Mouse (Mus musculus) layer of hippocampus, adult 9-10 months (tissue): ENCODE measurements around the gene Gm45213.

Experiments used
- DNase-seq: peaks from one replicate; pipeline ENCODE4 v3.0.0; 2022; ENCODE audit warnings: low spot score

Gm45213 gene

DNA sequence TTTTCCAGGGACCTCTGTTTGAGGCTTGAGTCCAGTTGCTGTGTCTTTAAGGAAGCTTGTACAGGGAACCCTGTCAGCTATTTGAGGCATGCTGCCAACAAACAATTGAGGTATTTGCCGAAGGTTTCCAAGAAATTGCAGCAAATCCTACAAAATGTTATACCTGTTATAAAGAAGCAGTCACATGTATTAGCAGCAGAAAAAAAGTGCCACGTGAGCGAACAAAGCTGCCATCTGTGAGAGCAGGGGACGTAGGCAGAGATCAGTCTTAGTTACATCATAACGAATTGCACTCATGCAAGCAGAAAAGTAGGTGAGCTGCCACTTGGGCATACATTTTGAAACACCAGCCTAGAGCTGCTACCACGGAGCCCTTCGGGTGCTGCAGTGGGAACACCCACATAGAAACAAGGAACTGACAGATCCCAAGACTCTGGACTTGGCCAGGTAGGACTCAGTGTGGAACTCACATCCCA lies 63.2 kb downstream of the Gm45213 start:
- no peak for DNase-seq

- DNase-seq = no peak
Observed at GRCm38 (mm10) chr7:66107206-66107605, 63.8 kb downstream of the Gm45213 start.

DNA sequence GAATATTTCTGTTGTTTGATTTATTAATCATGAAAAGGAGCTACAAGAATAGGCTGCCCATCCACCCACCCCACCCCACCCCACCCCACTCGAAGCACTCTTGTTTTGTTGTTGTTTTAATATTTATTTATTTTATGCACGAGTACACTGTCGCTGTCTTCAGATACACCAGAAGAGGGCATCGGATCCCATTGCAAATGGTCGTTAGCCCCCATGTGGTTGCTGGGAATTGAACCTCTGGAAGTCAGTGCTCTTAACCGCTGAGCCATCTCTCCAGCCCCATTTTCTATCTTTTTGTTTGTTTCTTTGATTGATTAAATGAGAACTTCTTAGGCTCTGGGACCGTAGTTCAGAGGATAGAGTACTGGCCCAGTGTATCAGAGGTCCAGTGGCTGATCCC lies 64.5 kb downstream of the Gm45213 start:
- no peak for DNase-seq

GRCm38 (mm10) chr7:66108961-66109854 lies 65.8 kb downstream of the Gm45213 start, which contains the start of gene Chsy1:
Gene Chsy1 (plus strand): TSS chr7:66109515.
- DNase-seq = peak; percentile 73

GRCm38 (mm10) chr7:66109855-66110635 lies 66.6 kb downstream of the Gm45213 start:
- no peak for DNase-seq

GRCm38 (mm10) chr7:66110636-66111112 lies 67.3 kb downstream of the Gm45213 start:
- no peak for DNase-seq

DNA sequence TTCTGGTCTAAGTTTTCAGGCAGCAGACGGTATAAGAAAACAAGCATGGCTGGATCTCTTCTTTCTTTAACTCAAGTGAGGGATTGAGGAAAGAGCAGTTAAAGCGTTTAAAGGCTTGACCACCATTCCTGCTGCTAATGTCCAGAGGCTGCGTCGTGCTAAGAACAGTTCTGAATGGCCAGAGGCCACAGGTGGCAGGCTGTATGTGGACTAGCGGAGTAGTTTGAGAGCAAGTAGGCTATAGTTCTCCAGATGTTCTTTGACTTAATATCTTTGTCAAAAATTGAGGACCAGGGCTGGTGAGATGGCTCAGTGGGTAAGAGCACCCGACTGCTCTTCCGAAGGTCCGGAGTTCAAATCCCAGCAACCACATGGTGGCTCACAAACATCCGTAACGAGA lies 67.8 kb downstream of the Gm45213 start:
- DNase-seq = no peak
